Mouse (Mus musculus): ENCODE results near the gene Serp2. TPM values are rescaled to one million over a fixed set of nuclear protein-coding genes. Genes with fewer than 3 reads are reported as not detected.

The Serp2 gene
- polyA plus RNA-seq, 1 experiment from 2014 or later: 186 TPM

DNA sequence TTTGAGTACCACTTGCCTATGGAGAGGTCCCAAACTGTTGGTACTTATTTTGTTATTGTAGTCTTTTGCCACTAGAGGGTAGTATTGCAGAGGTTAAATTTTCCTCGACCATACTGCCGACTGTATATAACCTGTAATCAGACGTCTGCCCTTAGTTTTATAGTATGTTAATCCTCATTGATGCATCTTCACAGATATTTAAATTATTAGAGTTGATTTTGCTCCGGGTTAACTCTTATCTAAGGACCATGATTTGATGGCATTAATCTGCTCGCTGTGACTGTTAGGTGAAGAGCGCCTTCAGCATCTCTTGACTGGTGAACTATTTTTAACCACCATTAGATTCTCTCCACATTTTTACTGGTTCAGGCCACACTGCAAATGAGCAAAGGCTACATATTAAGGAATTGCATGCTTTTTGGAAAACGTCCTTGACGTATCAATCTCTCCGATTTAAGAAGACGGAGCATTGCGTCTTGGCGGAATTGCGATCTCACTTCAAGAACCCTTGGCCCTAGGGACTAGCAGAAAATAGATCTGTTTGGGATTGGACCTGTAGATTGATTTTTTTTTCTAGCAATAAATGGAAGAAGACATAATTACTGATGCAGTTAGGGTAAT lies 53.3 kb downstream of the Serp2 start:
- Histone ChIP-seq H3K9ac (peak overlapping the region; percentile 93), H3K27me3 (replicated peaks) (no peaks in the 10 kb centered on the region), H3K4me1 (peaks cover 32% of the 10 kb centered on the region), H3K4me3 (peak overlapping the region; percentile 63), H3K9me3 (no peaks in the 10 kb centered on the region), H3K36me3 (replicated peaks) (no peaks in the 10 kb centered on the region), H3K4me2 (peak overlapping the region; percentile 94), H3K27ac (peak overlapping the region; percentile 99)
- WGBS: 3% methylated on average over 13 of the region's 13 CpGs
- no peak for ATAC-seq (replicated peaks)

DNA sequence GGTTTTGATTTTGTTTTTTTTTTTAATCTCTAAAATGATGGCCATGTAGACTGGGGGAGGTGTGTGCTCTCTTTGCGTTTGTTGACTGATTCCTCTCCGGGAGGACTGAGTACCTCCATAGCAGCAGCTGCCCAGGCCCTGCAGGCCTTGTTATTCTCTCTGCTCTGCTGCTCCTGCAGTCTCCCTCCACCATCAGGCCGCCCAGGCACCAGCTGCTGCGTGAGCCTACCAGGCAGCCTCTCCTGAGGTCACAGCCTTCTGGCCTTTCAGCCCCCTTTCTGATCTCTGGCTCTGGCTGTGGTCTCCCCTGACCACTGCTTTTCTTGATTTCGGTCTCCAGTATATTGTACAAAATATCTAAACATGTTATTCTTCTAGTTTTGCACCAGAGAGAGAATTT lies 56.7 kb downstream of the Serp2 start:
- no peaks in the 10 kb centered on the region for H3K36me3 ChIP-seq (replicated peaks)
- no peaks in the 10 kb centered on the region for H3K27me3 ChIP-seq (replicated peaks)
- H3K9ac ChIP-seq: no peak overlapping the region
- H3K4me3 ChIP-seq: no peak overlapping the region
- no peaks in the 10 kb centered on the region for H3K9me3 ChIP-seq
- H3K27ac ChIP-seq: no peak overlapping the region
- H3K4me1 ChIP-seq: peaks cover 19% of the 10 kb centered on the region; the same call in 1 of the 2 replicates
- no peak overlapping the region for H3K4me2 ChIP-seq
- ATAC-seq (replicated peaks): no peak
- WGBS: 26% methylated on average over 5 of the region's 5 CpGs

DNA sequence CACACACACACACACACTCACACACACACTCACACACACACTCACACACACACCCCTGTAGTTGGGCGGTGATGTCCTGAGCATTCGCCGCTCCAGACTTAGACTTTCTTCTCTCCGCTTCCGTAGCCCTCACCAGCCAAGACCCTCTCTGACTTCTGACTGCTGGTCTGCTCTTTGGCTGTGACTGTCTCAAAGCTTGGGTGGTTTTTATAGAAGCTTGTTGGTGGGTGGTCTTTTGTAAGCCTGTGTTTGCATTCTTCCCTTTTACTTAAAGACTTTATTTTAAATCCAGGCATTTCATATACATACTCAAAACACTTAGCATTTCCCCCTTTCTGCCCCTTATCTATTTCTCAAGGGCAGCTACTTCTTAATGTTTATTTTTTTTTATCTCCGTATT lies 57.2 kb downstream of the Serp2 start:
- no peak for ATAC-seq (replicated peaks)
- no peak overlapping the region for H3K9ac ChIP-seq
- 76% methylated on average over 6 of the region's 6 CpGs for WGBS
- H3K9me3 ChIP-seq: no peaks in the 10 kb centered on the region
- peaks cover 20% of the 10 kb centered on the region; the same call in 1 of the 2 replicates for H3K4me1 ChIP-seq
- no peaks in the 10 kb centered on the region for H3K27me3 ChIP-seq (replicated peaks)
- no peak overlapping the region for H3K27ac ChIP-seq
- H3K36me3 ChIP-seq (replicated peaks): no peaks in the 10 kb centered on the region
- H3K4me2 ChIP-seq: no peak overlapping the region
- H3K4me3 ChIP-seq: no peak overlapping the region

DNA sequence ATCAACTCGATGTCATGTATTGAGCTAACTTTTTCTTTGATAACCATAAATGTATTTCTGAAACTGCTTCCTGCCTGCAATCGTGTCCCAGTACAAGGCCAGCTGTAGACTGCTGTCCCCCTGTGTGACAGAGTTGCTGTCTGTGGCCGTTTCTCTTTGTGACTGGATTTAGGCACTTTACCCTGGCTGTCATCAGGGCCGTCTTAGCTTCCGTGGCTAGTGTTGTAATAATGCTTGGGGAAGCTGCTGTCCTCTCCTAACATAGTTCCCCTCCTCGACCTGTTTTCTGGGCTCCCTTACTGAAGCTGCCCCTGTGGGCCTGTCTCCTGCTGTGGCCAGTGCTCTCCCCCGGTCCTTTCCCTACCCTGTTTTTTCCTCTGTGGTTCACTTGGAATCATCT lies 58.5 kb downstream of the Serp2 start:
- no peak overlapping the region for H3K9ac ChIP-seq
- WGBS: 49% methylated on average over 7 of the region's 7 CpGs
- no peaks in the 10 kb centered on the region for H3K36me3 ChIP-seq (replicated peaks)
- no peak for ATAC-seq (replicated peaks)
- H3K4me1 ChIP-seq: peaks cover 20% of the 10 kb centered on the region; the same call in 1 of the 2 replicates
- no peaks in the 10 kb centered on the region for H3K9me3 ChIP-seq
- no peak overlapping the region for H3K4me2 ChIP-seq
- no peaks in the 10 kb centered on the region for H3K27me3 ChIP-seq (replicated peaks)
- no peak overlapping the region for H3K27ac ChIP-seq
- H3K4me3 ChIP-seq: no peak overlapping the region

DNA sequence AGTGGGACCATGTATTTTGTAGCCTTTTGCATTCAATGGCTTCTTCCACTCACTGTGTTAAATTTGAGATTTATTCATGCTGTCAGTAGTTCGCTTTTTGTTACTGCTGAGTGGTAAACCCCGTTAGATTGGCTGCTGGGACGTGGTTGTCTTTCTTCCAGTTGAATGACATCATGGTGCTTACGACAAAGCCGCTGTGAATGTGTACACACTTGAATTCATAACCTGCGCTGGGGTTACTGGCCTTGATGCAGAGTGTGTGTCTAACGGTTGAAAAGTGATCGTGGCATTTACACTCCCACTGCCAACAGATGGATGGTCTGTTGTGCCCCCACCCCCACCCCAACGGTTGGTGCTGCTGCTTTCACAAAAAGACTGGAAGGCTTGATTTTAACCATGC lies 59.5 kb downstream of the Serp2 start:
- Histone ChIP-seq H3K4me2 (no peak overlapping the region), H3K9me3 (no peaks in the 10 kb centered on the region), H3K36me3 (replicated peaks) (no peaks in the 10 kb centered on the region), H3K9ac (no peak overlapping the region), H3K27me3 (replicated peaks) (no peaks in the 10 kb centered on the region), H3K4me3 (no peak overlapping the region), H3K4me1 (peaks cover 20% of the 10 kb centered on the region; the same call in 1 of the 2 replicates), H3K27ac (no peak overlapping the region)
- WGBS: 56% methylated on average over 9 of the region's 9 CpGs
- ATAC-seq (replicated peaks): no peak

DNA sequence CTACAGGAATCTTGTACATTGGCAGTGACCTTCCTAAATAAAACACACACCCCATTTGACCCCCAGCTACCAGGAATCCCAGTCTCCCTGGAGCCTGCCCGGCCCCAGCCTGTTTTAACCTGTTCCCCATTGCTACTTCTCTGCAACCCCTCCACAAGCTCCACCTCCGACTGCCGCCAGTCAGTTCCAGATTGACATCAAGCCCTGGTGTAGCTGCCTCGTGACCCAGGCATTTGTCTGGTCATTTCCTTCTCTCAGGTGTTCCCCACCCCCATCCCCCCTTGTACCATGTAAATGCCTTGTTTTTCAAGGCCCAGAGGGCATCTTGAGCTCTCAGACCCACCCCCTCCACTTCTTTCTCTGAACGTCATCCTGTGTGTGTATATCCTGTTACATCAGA lies 61.7 kb downstream of the Serp2 start:
- Histone ChIP-seq H3K27me3 (replicated peaks) (no peaks in the 10 kb centered on the region), H3K4me3 (no peak overlapping the region), H3K9ac (no peak overlapping the region), H3K4me1 (peaks cover 10% of the 10 kb centered on the region; the same call in 1 of the 2 replicates), H3K9me3 (no peaks in the 10 kb centered on the region), H3K4me2 (no peak overlapping the region), H3K27ac (no peak overlapping the region), H3K36me3 (replicated peaks) (no peaks in the 10 kb centered on the region)
- 67% methylated on average over 5 of the region's 5 CpGs for WGBS
- no peak for ATAC-seq (replicated peaks)

DNA sequence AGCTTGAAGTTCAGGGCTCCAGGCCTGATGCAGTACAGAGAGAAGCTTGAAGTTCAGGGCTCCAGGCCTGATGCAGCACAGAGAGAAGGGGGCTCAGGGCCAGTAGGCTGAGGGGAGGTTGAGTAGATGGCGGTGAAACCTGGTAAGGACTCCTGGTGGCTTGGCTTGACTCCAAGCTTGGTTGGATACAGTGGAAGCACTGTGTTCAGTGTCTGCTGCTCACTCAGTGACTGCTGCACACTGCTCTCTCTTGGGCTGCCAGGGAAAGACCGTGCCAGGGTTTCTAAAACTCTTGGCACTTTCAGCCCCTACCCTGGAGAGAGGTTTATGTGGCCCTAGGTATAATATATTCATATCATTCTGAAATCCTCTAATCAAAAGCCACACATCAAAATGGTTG lies 67.6 kb downstream of the Serp2 start:
- H3K27ac ChIP-seq: peak overlapping the region; percentile 42; the same call in 1 of the 2 replicates
- no peaks in the 10 kb centered on the region for H3K36me3 ChIP-seq (replicated peaks)
- H3K27me3 ChIP-seq (replicated peaks): no peaks in the 10 kb centered on the region
- no peak overlapping the region for H3K9ac ChIP-seq
- no peak overlapping the region for H3K4me2 ChIP-seq
- H3K4me3 ChIP-seq: no peak overlapping the region
- H3K9me3 ChIP-seq: no peaks in the 10 kb centered on the region
- WGBS: 50% methylated on average over 2 of the region's 2 CpGs
- ATAC-seq (replicated peaks): peak; percentile 61
- peaks cover 9% of the 10 kb centered on the region for H3K4me1 ChIP-seq

DNA sequence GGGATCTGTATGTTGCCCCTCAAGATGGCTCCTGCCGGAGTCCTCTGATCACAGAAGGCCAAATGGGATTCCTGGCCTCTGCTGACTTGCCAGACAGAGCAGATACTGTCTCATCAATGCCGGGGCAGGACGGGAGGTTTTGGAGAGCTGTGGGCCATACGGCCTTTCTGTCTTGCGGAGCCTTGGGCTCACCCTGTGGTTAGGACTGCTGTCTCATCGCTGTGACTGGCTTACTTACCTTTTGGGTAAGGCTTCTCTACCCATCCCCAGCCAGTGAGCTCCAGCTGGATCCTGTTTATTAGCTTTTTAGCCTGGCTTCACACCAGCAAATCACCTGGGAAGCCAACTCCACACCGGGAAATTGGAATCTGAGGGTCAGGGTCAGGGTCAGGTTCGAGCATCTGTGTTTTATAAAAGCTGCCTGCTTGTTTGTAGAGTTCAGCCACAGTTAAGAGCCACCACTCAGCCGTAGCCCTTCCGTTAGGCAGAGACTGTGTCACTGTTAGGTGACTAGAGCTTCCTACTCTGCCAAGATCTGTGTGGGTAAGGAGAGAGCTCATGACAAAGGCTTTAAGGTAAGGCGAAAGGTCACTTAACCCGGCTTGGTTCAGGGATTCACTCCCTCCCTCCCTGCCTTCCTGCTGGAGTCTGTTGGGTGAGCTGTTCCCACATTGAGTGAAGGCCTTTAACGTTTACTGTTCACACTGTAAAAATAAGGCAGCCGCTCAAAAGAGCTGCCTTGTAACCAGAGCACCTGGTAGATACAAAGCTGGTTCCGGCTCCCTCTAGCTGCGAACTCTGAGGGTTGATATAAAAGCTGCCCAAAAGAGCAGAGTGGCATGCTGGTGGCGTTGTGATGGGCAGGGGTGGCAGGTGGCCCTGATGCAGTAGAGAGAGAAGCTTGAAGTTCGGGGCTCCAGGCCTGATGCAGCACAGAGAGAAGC lies 68.3 kb downstream of the Serp2 start:
- H3K27me3 ChIP-seq (replicated peaks): no peaks in the 10 kb centered on the region
- peak overlapping the region; percentile 42; the same call in 1 of the 2 replicates for H3K27ac ChIP-seq
- H3K9ac ChIP-seq: no peak overlapping the region
- no peak for ATAC-seq (replicated peaks)
- no peak overlapping the region for H3K4me2 ChIP-seq
- 78% methylated on average over 18 of the region's 18 CpGs for WGBS
- no peaks in the 10 kb centered on the region for H3K36me3 ChIP-seq (replicated peaks)
- no peak overlapping the region for H3K4me3 ChIP-seq
- no peaks in the 10 kb centered on the region for H3K9me3 ChIP-seq
- peaks cover 9% of the 10 kb centered on the region for H3K4me1 ChIP-seq

DNA sequence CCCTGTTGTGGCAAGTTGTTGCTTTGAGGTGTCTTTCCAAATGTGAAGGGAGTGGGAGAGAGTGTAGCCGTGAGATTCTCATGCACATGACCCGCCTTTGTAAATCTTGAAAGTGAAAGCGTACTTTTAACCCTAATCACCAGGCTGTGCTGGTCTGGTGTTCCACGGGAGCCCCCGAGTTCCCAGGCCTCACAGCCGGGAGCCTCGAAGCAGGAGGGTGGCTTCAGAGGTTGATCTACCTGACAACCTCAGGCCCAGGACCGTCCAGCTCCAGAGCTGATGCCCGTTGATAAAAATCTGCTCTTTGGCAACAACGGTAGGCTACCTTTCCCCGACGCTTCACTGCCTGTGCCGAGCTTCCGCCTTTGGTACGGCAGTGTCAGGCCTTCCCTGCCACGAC lies 69.1 kb downstream of the Serp2 start:
- no peaks in the 10 kb centered on the region for H3K27me3 ChIP-seq (replicated peaks)
- WGBS: 92% methylated on average over 16 of the region's 16 CpGs

DNA sequence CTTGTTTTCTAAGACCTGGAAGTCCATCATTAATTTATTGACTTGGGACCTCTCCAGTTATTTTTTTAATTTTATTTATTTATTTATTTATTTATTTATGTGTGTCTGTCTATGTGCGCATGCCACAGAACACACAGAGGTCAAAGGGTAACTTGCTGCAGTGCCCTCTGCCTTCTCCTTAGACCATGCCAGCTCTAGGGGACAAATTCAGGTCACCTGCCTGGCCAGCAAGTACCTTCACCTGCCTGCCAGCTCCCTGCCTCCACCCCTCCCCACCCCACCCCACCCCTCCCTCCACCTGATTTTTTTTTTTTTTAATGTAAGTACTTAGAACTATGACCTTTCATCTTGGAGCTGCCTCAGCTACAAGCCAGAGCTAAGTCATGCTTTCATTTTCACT lies 73.0 kb downstream of the Serp2 start:
- ATAC-seq (replicated peaks): no peak
- Histone ChIP-seq H3K27ac (no peak overlapping the region), H3K4me3 (no peak overlapping the region), H3K9me3 (no peaks in the 10 kb centered on the region), H3K4me2 (no peak overlapping the region), H3K36me3 (replicated peaks) (no peaks in the 10 kb centered on the region), H3K9ac (no peak overlapping the region), H3K27me3 (replicated peaks) (no peaks in the 10 kb centered on the region), H3K4me1 (peaks cover 15% of the 10 kb centered on the region)
- 97% methylated on average over 1 of the region's 1 CpGs for WGBS

More for the DNA sequence above, 69.1 kb downstream of the Serp2 start:
- H3K4me3 ChIP-seq: no peak overlapping the region
- no peak overlapping the region for H3K27ac ChIP-seq
- H3K4me1 ChIP-seq: peaks cover 11% of the 10 kb centered on the region
- H3K9ac ChIP-seq: no peak overlapping the region
- H3K4me2 ChIP-seq: no peak overlapping the region
- H3K9me3 ChIP-seq: no peaks in the 10 kb centered on the region
- no peaks in the 10 kb centered on the region for H3K36me3 ChIP-seq (replicated peaks)
- no peak for ATAC-seq (replicated peaks)
